Mouse (Mus musculus): ENCODE results near the gene Mustn1. TPM values are rescaled to one million over a fixed set of nuclear protein-coding genes. Genes with fewer than 3 reads are reported as not detected.

Mustn1 gene
- total and polyA plus RNA-seq, 2 experiments from 2014 or later = 1.1 to 1.9 TPM

GRCm38 (mm10) chr14:30911141-30911540, 32.1 kb downstream of the Mustn1 start:
- Histone ChIP-seq H3K36me3 (ENCODE audit: insufficient read depth, low read length) (no peaks in the 10 kb centered on the region), H3K27ac (no peak overlapping the region), H3K4me2 (ENCODE audit: low read depth, low read length) (no peak overlapping the region), H3K4me3 (ENCODE audit: low read length) (no peak overlapping the region), H3K4me1 (ENCODE audit: insufficient read depth, low read length) (no peaks in the 10 kb centered on the region), H3K9me3 (ENCODE audit: low read length) (no peaks in the 10 kb centered on the region), H3K9ac (replicated peaks; ENCODE audit: low read length) (no peak overlapping the region), H3K27me3 (ENCODE audit: insufficient read depth, low read length) (no peaks in the 10 kb centered on the region)
- no peak for TF ChIP-seq CTCF (IDR thresholded peaks at IDR 0.05; ENCODE audit: low read depth)
- DNase-seq (ENCODE audit: low spot score) (no peak), ATAC-seq (no peak)
- 89% methylated on average over 8 of the region's 8 CpGs for WGBS

GRCm38 (mm10) chr14:30912641-30913040, 33.6 kb downstream of the Mustn1 start:
- no peaks in the 10 kb centered on the region for H3K4me1 ChIP-seq (ENCODE audit: insufficient read depth, low read length)
- no peak overlapping the region for H3K4me2 ChIP-seq (ENCODE audit: low read depth, low read length)
- H3K27ac ChIP-seq = no peak overlapping the region
- WGBS = 85% methylated on average over 8 of the region's 8 CpGs
- H3K27me3 ChIP-seq (ENCODE audit: insufficient read depth, low read length) = no peaks in the 10 kb centered on the region
- no peak for ATAC-seq
- H3K4me3 ChIP-seq (ENCODE audit: low read length) = no peak overlapping the region
- DNase-seq (ENCODE audit: low spot score) = no peak
- no peak for TF ChIP-seq CTCF (IDR thresholded peaks at IDR 0.05; ENCODE audit: low read depth)
- no peaks in the 10 kb centered on the region for H3K9me3 ChIP-seq (ENCODE audit: low read length)
- no peak overlapping the region for H3K9ac ChIP-seq (replicated peaks; ENCODE audit: low read length)
- H3K36me3 ChIP-seq (ENCODE audit: insufficient read depth, low read length) = no peaks in the 10 kb centered on the region

- no peaks in the 10 kb centered on the region for H3K4me1 ChIP-seq (ENCODE audit: insufficient read depth, low read length)
- DNase-seq (ENCODE audit: low spot score) = no peak
- H3K36me3 ChIP-seq (ENCODE audit: insufficient read depth, low read length) = no peaks in the 10 kb centered on the region
- H3K27ac ChIP-seq = no peak overlapping the region
- no peak overlapping the region for H3K4me3 ChIP-seq (ENCODE audit: low read length)
- no peak for ATAC-seq
- 73% methylated on average over 5 of the region's 5 CpGs for WGBS
- H3K9me3 ChIP-seq (ENCODE audit: low read length) = no peaks in the 10 kb centered on the region
- no peak overlapping the region for H3K9ac ChIP-seq (replicated peaks; ENCODE audit: low read length)
- H3K4me2 ChIP-seq (ENCODE audit: low read depth, low read length) = no peak overlapping the region
- no peak for TF ChIP-seq CTCF (IDR thresholded peaks at IDR 0.05; ENCODE audit: low read depth)
- H3K27me3 ChIP-seq (ENCODE audit: insufficient read depth, low read length) = no peaks in the 10 kb centered on the region
Measured at GRCm38 (mm10) chr14:30913404-30913803, 34.4 kb downstream of the Mustn1 start.

GRCm38 (mm10) chr14:30916516-30916915, 37.5 kb downstream of the Mustn1 start:
- ATAC-seq = no peak
- H3K9me3 ChIP-seq (ENCODE audit: low read length) = no peaks in the 10 kb centered on the region
- H3K4me2 ChIP-seq (ENCODE audit: low read depth, low read length) = no peak overlapping the region
- no peaks in the 10 kb centered on the region for H3K27me3 ChIP-seq (ENCODE audit: insufficient read depth, low read length)
- no peak for TF ChIP-seq CTCF (IDR thresholded peaks at IDR 0.05; ENCODE audit: low read depth)
- H3K4me1 ChIP-seq (ENCODE audit: insufficient read depth, low read length) = no peaks in the 10 kb centered on the region
- no peak for DNase-seq (ENCODE audit: low spot score)
- no peaks in the 10 kb centered on the region for H3K36me3 ChIP-seq (ENCODE audit: insufficient read depth, low read length)
- no peak overlapping the region for H3K27ac ChIP-seq
- no peak overlapping the region for H3K4me3 ChIP-seq (ENCODE audit: low read length)
- no peak overlapping the region for H3K9ac ChIP-seq (replicated peaks; ENCODE audit: low read length)
- 86% methylated on average over 1 of the region's 1 CpGs for WGBS

- TF ChIP-seq CTCF (IDR thresholded peaks at IDR 0.05; ENCODE audit: low read depth) = no peak
- WGBS = 38% methylated on average over 8 of the region's 8 CpGs
Measured at GRCm38 (mm10) chr14:30922053-30922670, 43.2 kb downstream of the Mustn1 start.

GRCm38 (mm10) chr14:30923375-30924105, 44.5 kb downstream of the Mustn1 start, which contains the start of gene Itih3:
Gene Itih3, minus strand, starts transcription at chr14:30923760.
- Histone ChIP-seq H3K27ac (peak within 1 kb of the TSS; percentile 52; the same call in 1 of the 2 replicates), H3K9me3 (ENCODE audit: low read length) (no peaks in the 10 kb centered on the region), H3K9ac (replicated peaks; ENCODE audit: low read length) (no peak within 1 kb of the TSS), H3K27me3 (ENCODE audit: insufficient read depth, low read length) (no peaks in the 10 kb centered on the region), H3K4me1 (ENCODE audit: insufficient read depth, low read length) (no peaks in the 10 kb centered on the region), H3K36me3 (ENCODE audit: insufficient read depth, low read length) (no peaks in the 10 kb centered on the region), H3K4me2 (ENCODE audit: low read depth, low read length) (no peak within 1 kb of the TSS), H3K4me3 (ENCODE audit: low read length) (no peak within 1 kb of the TSS)
- DNase-seq (ENCODE audit: low spot score) (peak; percentile 55), ATAC-seq (peak; percentile 86)
- no peak for TF ChIP-seq CTCF (IDR thresholded peaks at IDR 0.05; ENCODE audit: low read depth)
- WGBS = 66% methylated on average over 6 of the region's 6 CpGs

More at GRCm38 (mm10) chr14:30922053-30922670, 43.2 kb downstream of the Mustn1 start:
- no peaks in the 10 kb centered on the region for H3K36me3 ChIP-seq (ENCODE audit: insufficient read depth, low read length)
- no peak overlapping the region for H3K9ac ChIP-seq (replicated peaks; ENCODE audit: low read length)
- no peaks in the 10 kb centered on the region for H3K4me1 ChIP-seq (ENCODE audit: insufficient read depth, low read length)
- H3K27ac ChIP-seq = peak overlapping the region; percentile 17; the same call in 1 of the 2 replicates
- DNase-seq (ENCODE audit: low spot score) (peak; percentile 27), ATAC-seq (peak; percentile 64)
- H3K4me2 ChIP-seq (ENCODE audit: low read depth, low read length) = no peak overlapping the region
- H3K27me3 ChIP-seq (ENCODE audit: insufficient read depth, low read length) = no peaks in the 10 kb centered on the region
- no peak overlapping the region for H3K4me3 ChIP-seq (ENCODE audit: low read length)
- H3K9me3 ChIP-seq (ENCODE audit: low read length) = no peaks in the 10 kb centered on the region

- no peak for ATAC-seq
- H3K4me3 ChIP-seq (ENCODE audit: low read length) = no peak overlapping the region
- 93% methylated on average over 3 of the region's 3 CpGs for WGBS
Measured at GRCm38 (mm10) chr14:30925492-30925891, 46.5 kb downstream of the Mustn1 start.

More at GRCm38 (mm10) chr14:30925492-30925891, 46.5 kb downstream of the Mustn1 start:
- Histone ChIP-seq H3K4me2 (ENCODE audit: low read depth, low read length) (no peak overlapping the region), H3K9me3 (ENCODE audit: low read length) (no peaks in the 10 kb centered on the region), H3K27ac (no peak overlapping the region), H3K36me3 (ENCODE audit: insufficient read depth, low read length) (no peaks in the 10 kb centered on the region), H3K9ac (replicated peaks; ENCODE audit: low read length) (no peak overlapping the region), H3K4me1 (ENCODE audit: insufficient read depth, low read length) (no peaks in the 10 kb centered on the region), H3K27me3 (ENCODE audit: insufficient read depth, low read length) (no peaks in the 10 kb centered on the region)
- TF ChIP-seq CTCF (IDR thresholded peaks at IDR 0.05; ENCODE audit: low read depth) = no peak
- no peak for DNase-seq (ENCODE audit: low spot score)

Measured in hindbrain, postnatal 0 days (tissue).